Comparison of ENCODE assay signal across 8 mouse cellular contexts in the genomic region with DNA sequence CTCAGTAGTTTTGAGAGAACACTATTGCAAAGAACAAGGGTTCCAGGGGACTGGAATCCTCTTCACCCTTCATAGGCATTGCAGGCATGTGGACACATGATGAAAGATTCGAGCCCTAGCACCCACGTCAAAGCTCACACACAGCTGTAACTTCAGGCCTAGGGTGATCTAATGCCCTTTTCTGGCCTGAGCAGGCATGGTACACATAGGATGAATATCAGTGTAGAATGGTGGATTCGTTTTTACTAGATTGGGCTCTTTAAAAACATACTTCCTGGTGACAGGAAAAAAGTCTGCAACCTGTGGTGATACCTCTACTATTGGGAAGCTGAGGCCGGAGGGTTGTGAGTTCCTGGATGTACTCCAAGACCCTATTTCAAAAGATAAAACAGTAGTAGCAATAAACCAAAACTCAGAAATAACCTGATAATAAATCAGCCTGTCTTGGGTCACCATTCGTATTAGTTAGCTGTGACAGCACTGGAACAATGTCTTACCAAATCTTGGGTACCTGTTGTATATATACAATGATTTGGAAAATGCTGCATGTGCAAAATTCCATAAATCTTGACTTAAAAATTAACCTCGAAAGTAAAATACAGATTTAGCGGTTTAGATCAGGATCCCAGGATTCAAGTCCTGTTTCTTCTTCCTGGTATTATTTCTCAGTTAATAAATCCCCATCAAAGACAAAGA. TPM values are rescaled to one million over a fixed set of nuclear protein-coding genes. Genes with fewer than 3 reads are reported as not detected.
DNase-seq lines count a peak whose midpoint lies in the region; ATAC-seq and TF ChIP-seq lines count a peak whose summit lies in the region.

No protein-coding gene starts in this region.

- no peaks in the 10 kb centered on the region for H3K9me3 ChIP-seq in embryonic facial prominence, embryonic 12.5 days
- no peaks in the 10 kb centered on the region for H3K9me3 ChIP-seq in limb, embryonic 10.5 days (replicated peaks)

- H3K9ac ChIP-seq in embryonic facial prominence, embryonic 12.5 days = peak overlapping the region; percentile 66

- ATAC-seq in embryonic facial prominence, embryonic 12.5 days (ENCODE audit: insufficient number of reproducible peaks, insufficient read depth, low FRiP score, low TSS enrichment) = no peak

- 11% methylated on average over 7 of the region's 7 CpGs for WGBS in lung, adult 2 months
- 41% methylated on average over 7 of the region's 7 CpGs for WGBS in embryonic facial prominence, embryonic 12.5 days
- WGBS in limb, embryonic 10.5 days = 37% methylated on average over 7 of the region's 7 CpGs
- 12% methylated on average over 7 of the region's 7 CpGs for WGBS in olfactory bulb, adult 2 months

- DNase-seq in lung, adult 2 months = no peak
- DNase-seq in lung, postnatal 36 days = no peak
- DNase-seq in limb, embryonic 10.5 days (ENCODE audit: low spot score) = no peak
- no peak for DNase-seq in left cerebral cortex, adult 18-20 months (ENCODE audit: low spot score in 2 of 2)
- no peak for DNase-seq in layer of hippocampus, adult 9-11 months
- DNase-seq in left cerebral cortex, adult 8-10 months (ENCODE audit: low spot score in 2 of 2) = no peak

- TF ChIP-seq POLR2A in lung, adult 2 months (IDR thresholded peaks at IDR 0.05; ENCODE audit: borderline replicate concordance, extremely low read depth, low read depth, low read length) = no peak
- TF ChIP-seq POLR2A in olfactory bulb, adult 2 months (IDR thresholded peaks at IDR 0.05; ENCODE audit: insufficient read depth, low read depth, low read length) = no peak

- no peak for TF ChIP-seq CTCF in lung, adult 2 months (IDR thresholded peaks at IDR 0.05; ENCODE audit: insufficient read depth, low read length)
- no peak for TF ChIP-seq CTCF in olfactory bulb, adult 2 months (IDR thresholded peaks at IDR 0.05; ENCODE audit: insufficient read depth, low read depth, low read length)

- H3K36me3 ChIP-seq in embryonic facial prominence, embryonic 12.5 days = peaks cover 8% of the 10 kb centered on the region; the same call in 1 of the 2 replicates
- H3K36me3 ChIP-seq in limb, embryonic 10.5 days = peaks cover 33% of the 10 kb centered on the region

- peak overlapping the region; percentile 93; the same call in 1 of the 2 replicates for H3K27ac ChIP-seq in embryonic facial prominence, embryonic 12.5 days
- H3K27ac ChIP-seq in limb, embryonic 10.5 days = peak overlapping the region; percentile 92
- H3K27ac ChIP-seq in olfactory bulb, adult 2 months (ENCODE audit: insufficient read depth, low read depth, low read length) = no peak overlapping the region

- H3K4me2 ChIP-seq in embryonic facial prominence, embryonic 12.5 days (replicated peaks) = peak overlapping the region; percentile 55

- H3K4me1 ChIP-seq in lung, adult 2 months (ENCODE audit: control insufficient read depth, insufficient read depth, low read length) = peaks cover 7% of the 10 kb centered on the region; the same call in 1 of the 2 replicates
- peaks cover 3% of the 10 kb centered on the region; the same call in 1 of the 2 replicates for H3K4me1 ChIP-seq in embryonic facial prominence, embryonic 12.5 days
- peaks cover 15% of the 10 kb centered on the region for H3K4me1 ChIP-seq in limb, embryonic 10.5 days
- peaks cover 3% of the 10 kb centered on the region; the same call in 1 of the 2 replicates for H3K4me1 ChIP-seq in olfactory bulb, adult 2 months (ENCODE audit: control insufficient read depth, insufficient read depth, low read length)

- 0 out of 2 replicates have a peak, but pooled peaks cover 2% of the 10 kb centered on the region for H3K27me3 ChIP-seq in embryonic facial prominence, embryonic 12.5 days
- peaks cover 10% of the 10 kb centered on the region; the same call in 1 of the 2 replicates for H3K27me3 ChIP-seq in limb, embryonic 10.5 days (ENCODE audit: low read depth, poor library complexity, severe bottlenecking)

- peak overlapping the region; percentile 59 for H3K4me3 ChIP-seq in lung, adult 2 months (replicated peaks; ENCODE audit: extremely low read depth, low read depth, low read length)
- H3K4me3 ChIP-seq in embryonic facial prominence, embryonic 12.5 days = peak overlapping the region; percentile 77
- H3K4me3 ChIP-seq in limb, embryonic 10.5 days = peak overlapping the region; percentile 78
- H3K4me3 ChIP-seq in olfactory bulb, adult 2 months (ENCODE audit: insufficient read depth, low read depth, low read length) = peak overlapping the region; percentile 70

RNA-seq across cellular contexts. Expression of gene Tmem126a, which starts 0.7 kb away (rescaled TPM):
- polyA plus RNA-seq in lung, adult 2 months (2012; rRNA removed) = 6.8 and 13.8 TPM in 2 replicates
- polyA plus RNA-seq in embryonic facial prominence, embryonic 12.5 days (2016; fragmentation: Nextera tagmentation; extraction: Ambion mirVana) = 105 and 110 TPM in 2 replicates
- polyA plus RNA-seq in limb, embryonic 10.5 days (2016; fragmentation: Nextera tagmentation; extraction: Ambion mirVana) = 129 and 140 TPM in 2 replicates
- not detected in 2 replicates for polyA plus RNA-seq in olfactory bulb, adult 2 months (2012; ENCODE audit: insufficient read depth, insufficient read length, low replicate concordance, missing spikeins)
- total RNA-seq in left cerebral cortex, adult 18-20 months (2021) = 10 to 100 TPM; 38.2 to 41.6 TPM
- 10 to 100 TPM; 37.1 to 40.9 (median 38.4) TPM for total RNA-seq in left cerebral cortex, adult 8-10 months (2022)

RNA-seq across cellular contexts. Expression of gene Crebzf, which starts 13.8 kb away (rescaled TPM):
- polyA plus RNA-seq in lung, adult 2 months (2012; rRNA removed) = 41.3 and 57.3 TPM in 2 replicates
- polyA plus RNA-seq in embryonic facial prominence, embryonic 12.5 days (2016; fragmentation: Nextera tagmentation; extraction: Ambion mirVana) = 68.9 and 69.0 TPM in 2 replicates
- 24.8 and 30.9 TPM in 2 replicates for polyA plus RNA-seq in limb, embryonic 10.5 days (2016; fragmentation: Nextera tagmentation; extraction: Ambion mirVana)
- not detected in 2 replicates for polyA plus RNA-seq in olfactory bulb, adult 2 months (2012; ENCODE audit: insufficient read depth, insufficient read length, low replicate concordance, missing spikeins)
- 10 to 100 TPM; 81.7 to 93.1 TPM for total RNA-seq in left cerebral cortex, adult 18-20 months (2021)
- total RNA-seq in left cerebral cortex, adult 8-10 months (2022) = 10 to 100 TPM; 67.4 to 93.4 (median 75.2) TPM

RNA-seq across cellular contexts. Expression of gene Tmem126b, which starts 19.5 kb away (rescaled TPM):
- 5.2 and 6.1 TPM in 2 replicates for polyA plus RNA-seq in lung, adult 2 months (2012; rRNA removed)
- 40.5 and 42.4 TPM in 2 replicates for polyA plus RNA-seq in embryonic facial prominence, embryonic 12.5 days (2016; fragmentation: Nextera tagmentation; extraction: Ambion mirVana)
- polyA plus RNA-seq in limb, embryonic 10.5 days (2016; fragmentation: Nextera tagmentation; extraction: Ambion mirVana) = 30.5 and 35.9 TPM in 2 replicates
- not detected in 2 replicates for polyA plus RNA-seq in olfactory bulb, adult 2 months (2012; ENCODE audit: insufficient read depth, insufficient read length, low replicate concordance, missing spikeins)
- total RNA-seq in left cerebral cortex, adult 18-20 months (2021) = 10 to 100 TPM; 28.9 to 29.4 TPM
- total RNA-seq in left cerebral cortex, adult 8-10 months (2022) = 10 to 100 TPM; 25.4 to 27.3 (median 26.5) TPM

RNA-seq across cellular contexts. Expression of gene Dlg2, which starts 20.2 kb away (rescaled TPM):
- polyA plus RNA-seq in lung, adult 2 months (2012; rRNA removed) = 0.14 and 1.3 TPM in 2 replicates
- polyA plus RNA-seq in embryonic facial prominence, embryonic 12.5 days (2016; fragmentation: Nextera tagmentation; extraction: Ambion mirVana) = 7.4 and 11.0 TPM in 2 replicates
- polyA plus RNA-seq in limb, embryonic 10.5 days (2016; fragmentation: Nextera tagmentation; extraction: Ambion mirVana) = 0.53 and 1.2 TPM in 2 replicates
- polyA plus RNA-seq in olfactory bulb, adult 2 months (2012; ENCODE audit: insufficient read depth, insufficient read length, low replicate concordance, missing spikeins) = 391 TPM in 1 of 2 replicates, not detected in the other
- 100 to 1,000 TPM; 256 to 276 TPM for total RNA-seq in left cerebral cortex, adult 18-20 months (2021)
- 100 to 1,000 TPM; 251 to 298 (median 273) TPM for total RNA-seq in left cerebral cortex, adult 8-10 months (2022)

RNA-seq across cellular contexts. Expression of gene Ccdc89, which starts 29.9 kb away (rescaled TPM):
- 0.18 and 0.25 TPM in 2 replicates for polyA plus RNA-seq in lung, adult 2 months (2012; rRNA removed)
- polyA plus RNA-seq in embryonic facial prominence, embryonic 12.5 days (2016; fragmentation: Nextera tagmentation; extraction: Ambion mirVana) = 2.2 and 2.7 TPM in 2 replicates
- 2.2 and 2.4 TPM in 2 replicates for polyA plus RNA-seq in limb, embryonic 10.5 days (2016; fragmentation: Nextera tagmentation; extraction: Ambion mirVana)
- polyA plus RNA-seq in olfactory bulb, adult 2 months (2012; ENCODE audit: insufficient read depth, insufficient read length, low replicate concordance, missing spikeins) = not detected in 2 replicates
- 1 to 10 TPM in 1 of 2 experiments, under 1 TPM in 1; 0.91 to 1.1 TPM for total RNA-seq in left cerebral cortex, adult 18-20 months (2021)
- 1 to 10 TPM in 2 of 4 experiments, under 1 TPM in 2; 0.82 to 1.1 (median 0.98) TPM for total RNA-seq in left cerebral cortex, adult 8-10 months (2022)
